Mouse (Mus musculus) granulocyte monocyte progenitor cell, adult 5-6 weeks (primary cell): ENCODE results near the gene Ago3. TPM values are rescaled to one million over a fixed set of nuclear protein-coding genes. Genes with fewer than 3 reads are reported as not detected.

Experiments
- ATAC-seq: replicated peaks from 2 replicates; pipeline ENCODE4 v1.8.0; 2016; ENCODE audit warnings: mild to moderate bottlenecking, moderate TSS enrichment, inconsistent platforms; ENCODE audit not compliant: poor library complexity, severe bottlenecking
- total RNA-seq, 2 experiments: library from RNA; stranded (forward) in 1 of 2; stranded (reverse) in 1 of 2; fragments of 200-712, 200-1000 nt in 1 of 2; fragments of >200 nt in 1 of 2; fragmentation: Nextera tagmentation in 1 of 2; gene quantifications; 2 replicates each; pipeline ENCODE4 v1.2.3; 2014 to 2017

The Ago3 gene
- total RNA-seq, 2 experiments from 2014 or later: 6.6 to 8.9 TPM

- no peak for ATAC-seq
Observed at GRCm38 (mm10) chr4:126283582-126283981, 145.8 kb downstream of the Ago3 start.

- no peak for ATAC-seq
Observed at GRCm38 (mm10) chr4:126281706-126282105, 147.7 kb downstream of the Ago3 start.

Other genes starting within 250 kb of the Ago3 start
- 215 and 267 TPM in 2 replicates for gene Thrap3, start 226.8 kb downstream of the Ago3 start, total RNA-seq (2014; fragmentation: Nextera tagmentation)
- gene Thrap3, start 226.8 kb downstream of the Ago3 start, total RNA-seq (2017): 304 and 361 TPM in 2 replicates
- gene Map7d1, start 173.2 kb downstream of the Ago3 start, total RNA-seq (2014; fragmentation: Nextera tagmentation): 20.6 and 25.6 TPM in 2 replicates
- 12.8 and 20.2 TPM in 2 replicates for gene Map7d1, start 173.2 kb downstream of the Ago3 start, total RNA-seq (2017)
- 46.2 and 55.5 TPM in 2 replicates for gene Trappc3, start 167.2 kb downstream of the Ago3 start, total RNA-seq (2014; fragmentation: Nextera tagmentation)
- gene Trappc3, start 167.2 kb downstream of the Ago3 start, total RNA-seq (2017): 48.4 and 54.8 TPM in 2 replicates
- not detected in 2 replicates for gene Col8a2, start 142.8 kb downstream of the Ago3 start, total RNA-seq (2014; fragmentation: Nextera tagmentation)
- gene Col8a2, start 142.8 kb downstream of the Ago3 start, total RNA-seq (2017): not detected in 2 replicates
- 24.9 and 33.4 TPM in 2 replicates for gene Adprhl2, start 107.9 kb downstream of the Ago3 start, total RNA-seq (2014; fragmentation: Nextera tagmentation)
- gene Adprhl2, start 107.9 kb downstream of the Ago3 start, total RNA-seq (2017): 27.7 and 28.2 TPM in 2 replicates
- gene Tekt2, start 103.9 kb downstream of the Ago3 start, total RNA-seq (2014; fragmentation: Nextera tagmentation): not detected in 2 replicates
- not detected in 2 replicates for gene Tekt2, start 103.9 kb downstream of the Ago3 start, total RNA-seq (2017)
- gene Ago1, start 39.0 kb upstream of the Ago3 start, total RNA-seq (2014; fragmentation: Nextera tagmentation): 22.5 and 32.9 TPM in 2 replicates
- gene Ago1, start 39.0 kb upstream of the Ago3 start, total RNA-seq (2017): 18.2 and 18.6 TPM in 2 replicates
- gene Ago4, start 103.9 kb upstream of the Ago3 start, total RNA-seq (2014; fragmentation: Nextera tagmentation): 2.7 and 4.6 TPM in 2 replicates
- 4.1 and 4.6 TPM in 2 replicates for gene Ago4, start 103.9 kb upstream of the Ago3 start, total RNA-seq (2017)
- 37.8 and 57.9 TPM in 2 replicates for gene Clspn, start 127.4 kb upstream of the Ago3 start, total RNA-seq (2014; fragmentation: Nextera tagmentation)
- gene Clspn, start 127.4 kb upstream of the Ago3 start, total RNA-seq (2017): 53.5 and 91.2 TPM in 2 replicates
- 0.88 and 1.2 TPM in 2 replicates for gene 5730409E04Rik, start 180.3 kb upstream of the Ago3 start, total RNA-seq (2014; fragmentation: Nextera tagmentation)
- gene 5730409E04Rik, start 180.3 kb upstream of the Ago3 start, total RNA-seq (2017): 2.3 and 2.5 TPM in 2 replicates
- gene Psmb2, start 248.1 kb upstream of the Ago3 start, total RNA-seq (2014; fragmentation: Nextera tagmentation): 295 and 328 TPM in 2 replicates
- 102 and 140 TPM in 2 replicates for gene Psmb2, start 248.1 kb upstream of the Ago3 start, total RNA-seq (2017)